Mouse (Mus musculus): Measurements from ENCODE around the gene Hs3st4. TPM values are rescaled to one million over a fixed set of nuclear protein-coding genes. Genes with fewer than 3 reads are reported as not detected.

Gene Hs3st4
- polyA plus RNA-seq (2015; fragmentation: Nextera tagmentation; extraction: Ambion mirVana), result 0.05 and 0.09 TPM in 2 replicates

DNA sequence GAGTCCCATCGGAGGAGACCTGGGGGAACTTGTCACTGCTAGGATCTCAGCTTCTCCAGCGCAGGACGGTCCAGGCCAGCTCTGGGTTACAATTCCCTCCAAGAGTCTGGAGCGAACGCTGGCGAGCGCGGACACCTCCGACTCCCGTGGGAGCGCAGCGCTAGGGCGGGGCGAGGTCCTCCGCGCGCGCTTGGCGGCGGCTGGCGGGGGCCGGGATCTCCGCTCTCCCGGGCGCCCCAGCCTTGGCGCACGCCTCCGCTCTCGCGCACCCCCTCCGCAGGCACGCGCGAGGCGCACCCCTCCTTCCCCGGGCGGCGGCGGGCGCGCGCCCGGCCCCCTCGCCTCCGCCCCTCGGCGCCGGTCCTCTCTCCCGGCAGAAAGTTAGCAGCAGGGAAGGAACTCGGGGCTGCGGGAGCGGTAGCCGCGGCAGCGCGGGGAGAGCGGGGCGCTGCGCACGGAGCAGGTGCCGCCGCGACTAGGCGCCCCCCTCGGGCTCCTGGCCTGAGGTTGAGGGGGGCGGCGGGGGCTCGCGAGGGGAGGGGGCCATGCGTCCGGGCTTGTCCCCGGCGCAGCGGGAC lies at the start of gene Hs3st4:
TSS of gene Hs3st4 (plus strand) at position 409 of the 578 bp plus-strand sequence.
- peaks cover 62% of the 10 kb centered on the region for H3K27me3 ChIP-seq (replicated peaks; ENCODE audit: control insufficient read depth, insufficient read depth, low read length)
- WGBS, result under 1% methylated on average over 53 of the region's 74 CpGs
- H3K9ac ChIP-seq (ENCODE audit: low read depth, low read length), result no peak within 1 kb of the TSS

GRCm38 (mm10) chr7:123946836-123947235 lies 35.8 kb upstream of the Hs3st4 start:
- no peak overlapping the region for H3K4me3 ChIP-seq (ENCODE audit: low read length)
- no peak overlapping the region for H3K4me2 ChIP-seq (ENCODE audit: low read depth, low read length)
- no peaks in the 10 kb centered on the region for H3K4me1 ChIP-seq (ENCODE audit: control insufficient read depth, insufficient read depth, low read length)
- 66% methylated on average over 3 of the region's 3 CpGs for WGBS
- no peaks in the 10 kb centered on the region for H3K9me3 ChIP-seq (ENCODE audit: control insufficient read depth, low read length)
- H3K9ac ChIP-seq (ENCODE audit: low read depth, low read length), result no peak overlapping the region
- no peak overlapping the region for H3K27ac ChIP-seq (ENCODE audit: low read length)
- no peaks in the 10 kb centered on the region for H3K27me3 ChIP-seq (replicated peaks; ENCODE audit: control insufficient read depth, insufficient read depth, low read length)
- ATAC-seq, result no peak
- H3K36me3 ChIP-seq (ENCODE audit: control insufficient read depth, insufficient read depth, low read length), result no peaks in the 10 kb centered on the region

More for the DNA sequence above, at the start of gene Hs3st4:
- H3K9me3 ChIP-seq (ENCODE audit: control insufficient read depth, low read length), result no peaks in the 10 kb centered on the region
- no peak for ATAC-seq
- H3K27ac ChIP-seq (ENCODE audit: low read length), result no peak within 1 kb of the TSS
- H3K4me1 ChIP-seq (ENCODE audit: control insufficient read depth, insufficient read depth, low read length), result peaks cover 5% of the 10 kb centered on the region
- H3K36me3 ChIP-seq (ENCODE audit: control insufficient read depth, insufficient read depth, low read length), result no peaks in the 10 kb centered on the region
- H3K4me2 ChIP-seq (ENCODE audit: low read depth, low read length), result peak within 1 kb of the TSS; percentile 88
- peak within 1 kb of the TSS; percentile 51 for H3K4me3 ChIP-seq (ENCODE audit: low read length)

- H3K4me1 ChIP-seq (ENCODE audit: control insufficient read depth, insufficient read depth, low read length), result no peaks in the 10 kb centered on the region
- WGBS, result 86% methylated on average over 5 of the region's 5 CpGs
- no peak overlapping the region for H3K4me3 ChIP-seq (ENCODE audit: low read length)
- ATAC-seq, result no peak
- no peaks in the 10 kb centered on the region; the same call in 1 of the 2 replicates for H3K27me3 ChIP-seq (replicated peaks; ENCODE audit: control insufficient read depth, insufficient read depth, low read length)
- H3K9me3 ChIP-seq (ENCODE audit: control insufficient read depth, low read length), result 0 out of 2 replicates have a peak, but pooled peaks cover 10% of the 10 kb centered on the region
- H3K9ac ChIP-seq (ENCODE audit: low read depth, low read length), result no peak overlapping the region
- H3K4me2 ChIP-seq (ENCODE audit: low read depth, low read length), result no peak overlapping the region
- no peak overlapping the region for H3K27ac ChIP-seq (ENCODE audit: low read length)
- H3K36me3 ChIP-seq (ENCODE audit: control insufficient read depth, insufficient read depth, low read length), result no peaks in the 10 kb centered on the region
Measured at GRCm38 (mm10) chr7:123963021-123963420, 19.6 kb upstream of the Hs3st4 start.

- Histone ChIP-seq H3K4me1 (ENCODE audit: control insufficient read depth, insufficient read depth, low read length) (no peaks in the 10 kb centered on the region), H3K4me3 (ENCODE audit: low read length) (no peak overlapping the region), H3K27ac (ENCODE audit: low read length) (no peak overlapping the region), H3K9me3 (ENCODE audit: control insufficient read depth, low read length) (0 out of 2 replicates have a peak, but pooled peaks cover 10% of the 10 kb centered on the region), H3K27me3 (replicated peaks; ENCODE audit: control insufficient read depth, insufficient read depth, low read length) (no peaks in the 10 kb centered on the region; the same call in 1 of the 2 replicates), H3K4me2 (ENCODE audit: low read depth, low read length) (no peak overlapping the region), H3K9ac (ENCODE audit: low read depth, low read length) (no peak overlapping the region), H3K36me3 (ENCODE audit: control insufficient read depth, insufficient read depth, low read length) (no peaks in the 10 kb centered on the region)
- ATAC-seq, result no peak
- 52% methylated on average over 10 of the region's 10 CpGs for WGBS
Measured at GRCm38 (mm10) chr7:123964559-123965142, 18.0 kb upstream of the Hs3st4 start.

DNA sequence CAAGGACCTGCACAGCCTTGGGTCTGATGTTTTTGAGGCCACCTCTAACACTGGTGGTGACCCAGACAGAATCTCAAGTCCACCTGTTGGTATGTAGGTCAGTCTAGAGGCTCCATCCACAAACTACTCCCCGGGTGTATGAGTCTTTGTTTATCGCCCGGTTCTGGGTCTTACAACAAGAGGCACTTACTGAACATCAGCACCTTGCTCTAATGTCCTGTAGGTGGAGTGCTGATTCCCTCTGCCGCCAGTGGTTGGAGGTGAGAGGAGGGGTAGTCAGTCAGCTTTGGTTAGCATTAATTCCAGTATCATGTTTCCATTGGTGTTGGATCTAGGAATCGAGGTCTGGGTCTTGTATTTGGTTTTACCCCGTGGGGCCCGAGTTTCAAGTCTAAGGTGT lies 17.2 kb upstream of the Hs3st4 start:
- Histone ChIP-seq H3K9me3 (ENCODE audit: control insufficient read depth, low read length) (0 out of 2 replicates have a peak, but pooled peaks cover 10% of the 10 kb centered on the region), H3K4me2 (ENCODE audit: low read depth, low read length) (no peak overlapping the region), H3K4me1 (ENCODE audit: control insufficient read depth, insufficient read depth, low read length) (no peaks in the 10 kb centered on the region), H3K9ac (ENCODE audit: low read depth, low read length) (no peak overlapping the region), H3K27me3 (replicated peaks; ENCODE audit: control insufficient read depth, insufficient read depth, low read length) (no peaks in the 10 kb centered on the region; the same call in 1 of the 2 replicates), H3K4me3 (ENCODE audit: low read length) (no peak overlapping the region), H3K36me3 (ENCODE audit: control insufficient read depth, insufficient read depth, low read length) (no peaks in the 10 kb centered on the region), H3K27ac (ENCODE audit: low read length) (no peak overlapping the region)
- 62% methylated on average over 7 of the region's 7 CpGs for WGBS
- no peak for ATAC-seq

- Histone ChIP-seq H3K9ac (ENCODE audit: low read depth, low read length) (no peak overlapping the region), H3K27me3 (replicated peaks; ENCODE audit: control insufficient read depth, insufficient read depth, low read length) (peaks cover 5% of the 10 kb centered on the region), H3K4me2 (ENCODE audit: low read depth, low read length) (no peak overlapping the region), H3K27ac (ENCODE audit: low read length) (no peak overlapping the region), H3K4me3 (ENCODE audit: low read length) (no peak overlapping the region), H3K4me1 (ENCODE audit: control insufficient read depth, insufficient read depth, low read length) (no peaks in the 10 kb centered on the region), H3K36me3 (ENCODE audit: control insufficient read depth, insufficient read depth, low read length) (no peaks in the 10 kb centered on the region), H3K9me3 (ENCODE audit: control insufficient read depth, low read length) (no peaks in the 10 kb centered on the region)
- WGBS, result 56% methylated on average over 7 of the region's 7 CpGs
- no peak for ATAC-seq
Measured at GRCm38 (mm10) chr7:123975441-123975840, 7.2 kb upstream of the Hs3st4 start.

GRCm38 (mm10) chr7:123981435-123981834 lies 1.2 kb upstream of the Hs3st4 start:
- no peak for ATAC-seq
- Histone ChIP-seq H3K9me3 (ENCODE audit: control insufficient read depth, low read length) (no peaks in the 10 kb centered on the region), H3K36me3 (ENCODE audit: control insufficient read depth, insufficient read depth, low read length) (no peaks in the 10 kb centered on the region), H3K4me2 (ENCODE audit: low read depth, low read length) (no peak overlapping the region), H3K27me3 (replicated peaks; ENCODE audit: control insufficient read depth, insufficient read depth, low read length) (peaks cover 59% of the 10 kb centered on the region), H3K27ac (ENCODE audit: low read length) (no peak overlapping the region), H3K4me1 (ENCODE audit: control insufficient read depth, insufficient read depth, low read length) (peaks cover 5% of the 10 kb centered on the region), H3K9ac (ENCODE audit: low read depth, low read length) (no peak overlapping the region), H3K4me3 (ENCODE audit: low read length) (no peak overlapping the region)
- 37% methylated on average over 7 of the region's 7 CpGs for WGBS

DNA sequence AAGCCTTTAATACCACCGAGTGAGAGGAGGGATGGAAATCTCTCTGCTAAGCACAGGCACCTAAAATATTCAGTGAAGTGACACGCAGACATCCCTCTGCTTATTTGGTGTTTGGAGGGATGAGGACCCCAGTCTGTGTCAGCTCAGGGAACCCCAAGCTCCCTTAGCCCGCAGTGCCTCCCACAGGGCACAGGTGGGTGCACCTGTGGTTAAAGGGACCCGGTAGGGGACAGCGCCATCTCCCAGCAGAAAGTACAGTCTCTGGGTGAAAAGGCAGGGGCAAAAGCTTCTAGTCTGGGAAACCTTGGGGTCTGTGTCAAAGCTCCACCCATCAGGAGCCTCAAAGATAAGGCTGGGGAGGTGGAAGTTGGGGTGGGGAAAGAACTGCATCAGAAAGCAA lies 659 bp upstream of the Hs3st4 start:
- Histone ChIP-seq H3K9me3 (ENCODE audit: control insufficient read depth, low read length) (no peaks in the 10 kb centered on the region), H3K4me3 (ENCODE audit: low read length) (no peak overlapping the region), H3K4me1 (ENCODE audit: control insufficient read depth, insufficient read depth, low read length) (peaks cover 5% of the 10 kb centered on the region), H3K9ac (ENCODE audit: low read depth, low read length) (no peak overlapping the region), H3K27me3 (replicated peaks; ENCODE audit: control insufficient read depth, insufficient read depth, low read length) (peaks cover 62% of the 10 kb centered on the region), H3K4me2 (ENCODE audit: low read depth, low read length) (no peak overlapping the region), H3K27ac (ENCODE audit: low read length) (no peak overlapping the region), H3K36me3 (ENCODE audit: control insufficient read depth, insufficient read depth, low read length) (no peaks in the 10 kb centered on the region)
- WGBS, result 6% methylated on average over 5 of the region's 5 CpGs
- no peak for ATAC-seq

DNA sequence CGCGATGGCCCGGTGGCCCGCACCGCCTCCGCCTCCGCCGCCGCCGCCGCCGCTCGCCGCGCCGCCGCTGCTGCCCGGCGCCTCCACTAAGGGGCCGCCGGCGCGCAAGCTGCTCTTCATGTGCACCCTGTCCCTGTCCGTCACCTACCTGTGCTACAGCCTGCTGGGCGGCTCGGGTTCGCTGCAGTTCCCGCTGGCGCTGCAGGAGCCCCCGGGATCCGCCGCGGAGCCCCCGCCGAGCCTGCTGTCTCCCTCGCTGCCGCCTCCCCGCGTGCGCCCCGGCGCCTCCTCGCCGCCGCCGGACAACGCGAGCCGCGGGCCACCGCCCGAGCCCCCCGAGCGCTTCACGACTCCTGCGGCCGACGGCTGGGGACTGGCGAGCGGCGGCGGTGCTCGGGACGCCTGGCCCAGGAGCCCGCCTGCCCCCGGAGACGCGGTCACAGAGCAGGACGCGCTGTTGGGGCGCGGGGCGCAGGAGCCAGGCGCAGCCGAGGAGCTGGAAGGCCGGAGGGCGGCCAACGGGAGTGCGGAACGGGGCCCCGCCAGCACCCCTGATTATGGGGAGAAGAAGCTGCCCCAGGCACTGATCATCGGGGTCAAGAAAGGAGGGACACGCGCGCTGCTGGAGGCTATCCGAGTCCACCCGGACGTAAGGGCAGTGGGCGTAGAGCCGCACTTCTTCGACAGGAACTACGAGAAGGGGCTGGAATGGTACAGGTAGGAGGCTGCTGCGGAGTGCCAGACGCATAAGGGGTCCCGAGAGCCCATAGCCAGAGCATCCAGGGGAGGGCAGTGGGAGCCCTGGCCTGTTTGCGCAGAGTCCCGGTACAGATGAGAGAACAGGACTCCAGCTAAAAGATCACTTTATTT lies 743 bp downstream of the Hs3st4 start:
- Histone ChIP-seq H3K9ac (ENCODE audit: low read depth, low read length) (no peak overlapping the region), H3K27me3 (replicated peaks; ENCODE audit: control insufficient read depth, insufficient read depth, low read length) (peaks cover 62% of the 10 kb centered on the region), H3K9me3 (ENCODE audit: control insufficient read depth, low read length) (no peaks in the 10 kb centered on the region), H3K36me3 (ENCODE audit: control insufficient read depth, insufficient read depth, low read length) (no peaks in the 10 kb centered on the region), H3K27ac (ENCODE audit: low read length) (no peak overlapping the region), H3K4me3 (ENCODE audit: low read length) (peak overlapping the region; percentile 51), H3K4me2 (ENCODE audit: low read depth, low read length) (peak overlapping the region; percentile 88), H3K4me1 (ENCODE audit: control insufficient read depth, insufficient read depth, low read length) (peaks cover 5% of the 10 kb centered on the region)
- no peak for ATAC-seq
- WGBS, result 1% methylated on average over 77 of the region's 97 CpGs
